Mouse (Mus musculus) bone marrow, adult 2 months (tissue): Measurements from ENCODE around the gene Slc38a2. TPM values are rescaled to one million over a fixed set of nuclear protein-coding genes. Genes with fewer than 3 reads are reported as not detected.

Experiments
- H3K27ac ChIP-seq: fragments of 200-500 bp; 2 replicates; pipeline ENCODE4 v1.5.1; 2012; ENCODE audit warnings: low read depth, mild to moderate bottlenecking, control low read depth, inconsistent platforms, low read length; ENCODE audit not compliant: control insufficient read depth, poor library complexity, insufficient read depth
- H3K4me1 ChIP-seq: fragments of 200-500 bp; 2 replicates; pipeline ENCODE4 v1.6.1; 2011; ENCODE audit warnings: low read length; ENCODE audit not compliant: control insufficient read depth, insufficient read depth
- H3K4me3 ChIP-seq: fragments of 200-500 bp; replicated peaks from 2 replicates; pipeline ENCODE3; 2011; ENCODE audit warnings: mild to moderate bottlenecking, low read depth, low read length, control low read depth; ENCODE audit not compliant: control insufficient read depth
- CTCF ChIP-seq: fragments of 200-500 bp; IDR thresholded peaks from 2 replicates; pipeline ENCODE4 v1.5.1; 2011; ENCODE audit warnings: low read length, control low read depth; ENCODE audit not compliant: control insufficient read depth, insufficient read depth
- POLR2A ChIP-seq: fragments of 200-500 bp; IDR thresholded peaks from 2 replicates; pipeline ENCODE4 v1.6.1; 2011; ENCODE audit warnings: low read depth, mild to moderate bottlenecking, control low read depth, low read length, borderline replicate concordance; ENCODE audit not compliant: control insufficient read depth
- WGBS: fragments of 180-500 bp; shearing (Covaris S2); methylation state at CpG from one replicate; pipeline ENCODE4 v1.1.7; 2018; 5-methylcytosine and 5-hydroxymethylcytosine counted together
- polyA plus RNA-seq: library from polyadenylated mRNA; stranded (reverse); fragments of >200 nt; gene quantifications from 2 replicates; pipeline ENCODE4 v1.2.4, GENCODE M21; 2011; ENCODE audit warnings: low replicate concordance; ENCODE audit not compliant: missing spikeins, insufficient read depth, insufficient read length

Gene Slc38a2
- polyA plus RNA-seq, 1 experiment = 51.3 TPM

GRCm38 (mm10) chr15:96715079-96715691 is 15.7 kb upstream of the Slc38a2 start:
- Histone ChIP-seq H3K27ac (peak overlapping the region; percentile 82; the same call in 1 of the 2 replicates), H3K4me1 (peaks cover 3% of the 10 kb centered on the region), H3K4me3 (no peak overlapping the region)
- 4% methylated on average over 9 of the region's 9 CpGs for WGBS
- TF ChIP-seq CTCF (no peak), POLR2A (no peak)

GRCm38 (mm10) chr15:96714676-96715016 is 15.1 kb upstream of the Slc38a2 start:
- TF ChIP-seq CTCF = no peak
- no peak for TF ChIP-seq POLR2A
- Histone ChIP-seq H3K27ac (peak overlapping the region; percentile 18), H3K4me3 (peak overlapping the region; percentile 8), H3K4me1 (peaks cover 3% of the 10 kb centered on the region)
- WGBS = 3% methylated on average over 3 of the region's 3 CpGs

GRCm38 (mm10) chr15:96713758-96714675 is 14.5 kb upstream of the Slc38a2 start:
- Histone ChIP-seq H3K4me1 (peaks cover 2% of the 10 kb centered on the region), H3K4me3 (no peak overlapping the region), H3K27ac (peak overlapping the region; percentile 18)
- TF ChIP-seq CTCF (no peak), POLR2A (no peak)
- WGBS = 87% methylated on average over 7 of the region's 7 CpGs

GRCm38 (mm10) chr15:96712338-96712737 is 12.8 kb upstream of the Slc38a2 start:
- Histone ChIP-seq H3K4me1 (peaks cover 6% of the 10 kb centered on the region), H3K4me3 (no peak overlapping the region), H3K27ac (no peak overlapping the region)
- WGBS = 82% methylated on average over 5 of the region's 5 CpGs
- TF ChIP-seq CTCF (no peak), POLR2A (no peak)

- peaks cover 6% of the 10 kb centered on the region for H3K4me1 ChIP-seq
- H3K27ac ChIP-seq = no peak overlapping the region
- no peak for TF ChIP-seq POLR2A
- TF ChIP-seq CTCF = no peak
- no peak overlapping the region for H3K4me3 ChIP-seq
- 71% methylated on average over 11 of the region's 11 CpGs for WGBS
Measured at GRCm38 (mm10) chr15:96711664-96712063, 12.1 kb upstream of the Slc38a2 start.

- peaks cover 6% of the 10 kb centered on the region for H3K4me1 ChIP-seq
- 24% methylated on average over 15 of the region's 15 CpGs for WGBS
- TF ChIP-seq CTCF (no peak), POLR2A (no peak)
- peak overlapping the region; percentile 66 for H3K4me3 ChIP-seq
- H3K27ac ChIP-seq = peak overlapping the region; percentile 99
Measured at GRCm38 (mm10) chr15:96710352-96711114, 11.0 kb upstream of the Slc38a2 start.

- under 1% methylated on average over 80 of the region's 80 CpGs for WGBS
- Histone ChIP-seq H3K27ac (peak overlapping the region; percentile 99), H3K4me1 (peaks cover 5% of the 10 kb centered on the region), H3K4me3 (peak overlapping the region; percentile 67)
- peak; percentile 86 for TF ChIP-seq POLR2A
- no peak for TF ChIP-seq CTCF
Measured at GRCm38 (mm10) chr15:96709491-96710351, 10.2 kb upstream of the Slc38a2 start.
